Mouse (Mus musculus) embryo, embryonic 11.5 days (tissue): ENCODE data around the gene Krt34.

ENCODE experiments used
- DNase-seq: peaks from one replicate; pipeline ENCODE4 v3.0.0-alpha.2; 2012; ENCODE audit warnings: low read depth, low spot score

The Krt34 gene

GRCm38 (mm10) chr11:100041454-100041853 is at the start of gene Krt34:
Krt34 (minus strand) TSS chr11:100041554.
- no peak for DNase-seq

- no peak for DNase-seq
Measured at GRCm38 (mm10) chr11:100088378-100089025, 47.1 kb upstream of the Krt34 start.

GRCm38 (mm10) chr11:100087861-100088260 is 46.5 kb upstream of the Krt34 start, which contains the start of gene Krt32:
Krt32 (minus strand) TSS chr11:100088226.
- DNase-seq, result no peak

DNA sequence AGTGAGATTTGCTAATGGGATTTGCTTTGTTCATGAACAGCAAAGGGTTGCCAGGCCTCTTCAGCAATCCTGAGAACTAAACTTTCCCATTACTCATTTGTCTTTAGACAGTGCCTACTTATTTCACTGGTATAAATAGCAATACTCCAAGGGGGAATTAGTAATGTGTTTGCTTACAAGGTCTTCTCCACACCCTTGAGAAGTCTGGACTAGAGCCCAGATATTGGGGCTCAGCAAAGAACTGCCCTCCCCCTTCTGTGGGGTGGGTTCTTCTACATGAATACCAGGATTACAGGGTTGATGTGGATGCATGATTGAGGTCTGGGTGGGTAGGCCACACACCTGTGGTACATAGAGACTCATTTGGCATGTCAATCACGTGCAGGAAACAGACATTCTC is 32.5 kb upstream of the Krt34 start:
- no peak for DNase-seq

GRCm38 (mm10) chr11:100067293-100068036 is 26.1 kb upstream of the Krt34 start:
- no peak for DNase-seq

- DNase-seq, result no peak
Measured at GRCm38 (mm10) chr11:100066236-100067010, 25.1 kb upstream of the Krt34 start.

DNA sequence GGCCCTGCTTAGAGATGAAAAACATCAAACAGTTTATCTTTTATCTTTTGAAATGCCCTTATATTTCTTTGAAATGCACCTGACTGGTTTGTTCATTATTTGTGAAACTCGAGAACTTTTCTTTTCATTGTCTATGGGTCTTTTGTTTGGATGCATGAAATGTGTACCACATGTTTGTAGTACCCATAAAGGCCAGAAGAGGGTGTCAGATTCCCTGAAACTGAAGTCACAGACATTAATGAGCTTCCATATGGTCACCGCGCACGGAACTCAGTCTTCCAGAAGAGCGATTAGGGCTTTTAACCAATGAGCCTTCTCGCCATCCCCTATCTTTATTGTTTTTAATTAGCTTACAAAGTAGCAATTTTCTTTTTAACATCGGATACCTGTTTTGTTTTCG is 17.5 kb upstream of the Krt34 start:
- DNase-seq, result no peak

- no peak for DNase-seq
Measured at GRCm38 (mm10) chr11:100055686-100056655, 14.6 kb upstream of the Krt34 start.

DNA sequence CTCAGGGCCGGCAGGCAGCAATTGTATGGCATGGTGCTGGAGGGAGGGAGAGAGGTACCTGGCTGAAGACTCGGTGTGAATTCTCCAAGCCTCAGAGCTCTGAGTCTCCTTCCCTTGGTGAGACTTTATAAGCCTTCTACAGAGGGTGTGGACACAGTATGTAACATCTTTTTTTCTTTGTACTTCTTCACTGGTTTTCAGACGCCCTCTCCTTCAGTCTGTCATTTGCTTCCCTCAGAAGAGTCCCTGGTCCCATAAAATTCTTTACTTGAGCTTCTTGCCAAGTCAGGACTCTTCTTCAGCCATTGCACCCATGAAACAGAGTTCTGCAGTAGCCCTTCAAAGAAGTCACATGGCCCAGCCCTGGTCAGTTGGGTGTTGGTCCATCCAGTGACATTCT is 9.1 kb upstream of the Krt34 start, which contains the start of gene Krt31:
Krt31 (minus strand) TSS at position 101 of the 400 bp plus-strand sequence.
- DNase-seq, result no peak

DNA sequence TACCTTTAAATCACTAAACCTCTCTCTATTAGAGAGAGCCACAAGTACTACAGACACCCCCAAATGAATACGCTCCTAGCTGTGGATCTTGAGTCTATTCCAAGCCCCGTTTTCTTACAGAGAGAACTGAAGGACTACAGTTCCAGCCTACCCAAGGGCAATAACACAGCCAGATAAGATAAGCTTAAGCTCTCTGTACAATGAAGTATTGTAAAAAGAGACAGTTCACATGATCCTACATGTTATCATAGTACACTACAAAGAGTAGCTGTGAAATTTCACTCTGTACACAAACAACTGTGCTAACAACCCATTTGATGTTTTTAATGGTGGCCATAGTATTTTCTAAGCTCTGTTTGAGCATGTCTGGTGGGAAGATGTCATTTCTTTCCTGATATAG is 5.8 kb upstream of the Krt34 start:
- no peak for DNase-seq

DNA sequence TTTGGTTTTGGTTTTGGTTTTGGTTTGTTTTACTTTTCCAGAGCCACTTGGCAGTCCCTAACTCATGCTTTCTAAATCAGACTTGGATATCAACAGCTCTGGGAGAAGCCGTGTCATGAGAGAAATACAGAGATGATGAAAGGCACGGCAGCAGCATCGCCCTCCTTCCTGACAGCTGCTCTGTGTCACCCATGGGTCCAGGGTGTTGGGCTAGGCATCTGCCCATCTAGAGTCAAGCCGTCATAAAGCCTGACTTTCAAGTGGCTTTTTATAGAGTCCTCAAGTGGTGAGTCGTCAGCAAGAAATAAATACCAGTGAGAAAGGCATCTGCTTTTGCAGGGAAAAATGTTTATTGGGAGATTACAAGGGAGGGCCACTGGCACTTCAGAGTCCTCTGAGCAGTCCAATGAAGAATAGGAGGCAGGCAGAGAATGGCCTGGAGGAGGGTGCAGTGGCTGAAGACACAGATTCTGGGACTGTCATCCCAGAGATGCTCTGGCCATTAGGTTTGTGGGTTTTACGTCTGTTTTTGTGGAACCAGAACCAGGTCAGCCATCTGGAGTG is 5.0 kb upstream of the Krt34 start:
- no peak for DNase-seq

- no peak for DNase-seq
Measured at GRCm38 (mm10) chr11:100029768-100030167, 11.6 kb downstream of the Krt34 start, which contains the start of gene Krt33b. Krt33b (minus strand) TSS chr11:100029868.

- DNase-seq, result no peak
Measured at GRCm38 (mm10) chr11:100021438-100021837, 19.9 kb downstream of the Krt34 start.

DNA sequence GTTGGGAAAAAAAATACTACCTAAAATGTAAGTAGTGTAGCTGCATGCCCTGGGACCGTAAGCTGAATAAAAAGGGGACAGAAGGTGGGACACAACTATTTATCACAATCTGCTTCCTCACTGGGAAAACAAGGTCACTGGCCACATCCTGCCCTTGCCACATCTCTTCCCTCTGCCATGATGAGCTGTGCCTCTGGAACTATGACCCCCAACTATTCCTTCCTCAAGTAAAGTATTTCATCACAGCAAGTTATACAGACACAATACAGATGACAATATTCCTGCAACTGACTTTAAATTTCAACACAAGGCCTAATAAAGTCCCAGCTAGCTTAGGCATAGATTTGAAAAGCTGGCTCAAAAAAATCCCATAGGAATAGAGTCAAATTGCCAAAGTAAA is 21.9 kb downstream of the Krt34 start:
- DNase-seq, result no peak

GRCm38 (mm10) chr11:100016112-100016511 is 25.2 kb downstream of the Krt34 start, which contains the start of gene Krt33a:
Krt33a (minus strand) TSS chr11:100016212.
- DNase-seq, result no peak

DNA sequence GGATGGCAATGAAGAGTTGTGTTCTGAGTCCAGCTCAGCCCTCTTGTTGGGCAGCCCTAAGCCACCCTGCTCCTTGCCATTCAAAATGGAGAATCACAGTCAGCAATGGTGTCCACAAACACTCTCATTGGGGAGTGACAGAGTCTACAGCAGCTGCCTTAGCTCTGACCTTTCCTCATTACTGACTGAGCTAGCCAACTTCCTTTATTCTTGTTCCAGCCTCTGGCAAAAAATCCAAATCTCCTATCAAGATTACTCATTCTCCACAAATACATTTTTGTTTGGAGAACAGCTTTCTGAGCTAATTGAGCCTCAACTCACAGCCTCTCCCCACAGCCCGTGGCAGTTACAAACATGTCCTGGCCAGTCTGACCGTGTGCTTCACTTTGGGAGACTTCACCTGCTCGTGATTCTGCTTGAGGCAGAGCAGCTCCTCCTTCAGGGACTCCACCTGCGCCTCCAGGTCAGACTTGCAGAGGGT is 27.6 kb downstream of the Krt34 start:
- no peak for DNase-seq

DNA sequence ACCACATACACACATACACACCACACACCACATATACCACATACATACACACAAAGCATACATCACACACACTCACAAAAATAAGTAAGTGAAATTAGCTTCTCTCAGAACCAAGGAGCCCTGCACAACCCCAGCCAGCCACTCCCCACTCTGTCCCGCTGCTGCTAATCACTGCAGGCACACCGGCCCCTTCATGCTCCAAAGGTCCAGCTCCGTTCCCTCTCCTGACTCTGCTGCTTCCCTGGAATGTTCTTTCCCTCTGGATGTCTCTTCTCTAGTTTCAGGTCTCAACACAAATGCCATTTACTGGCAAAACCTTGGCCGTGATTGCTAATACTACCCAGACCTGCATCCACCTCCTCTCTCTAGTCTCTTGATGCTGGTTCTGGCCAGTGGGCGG is 30.7 kb downstream of the Krt34 start:
- no peak for DNase-seq

GRCm38 (mm10) chr11:100008336-100008735 is 33.0 kb downstream of the Krt34 start:
- DNase-seq, result no peak

DNA sequence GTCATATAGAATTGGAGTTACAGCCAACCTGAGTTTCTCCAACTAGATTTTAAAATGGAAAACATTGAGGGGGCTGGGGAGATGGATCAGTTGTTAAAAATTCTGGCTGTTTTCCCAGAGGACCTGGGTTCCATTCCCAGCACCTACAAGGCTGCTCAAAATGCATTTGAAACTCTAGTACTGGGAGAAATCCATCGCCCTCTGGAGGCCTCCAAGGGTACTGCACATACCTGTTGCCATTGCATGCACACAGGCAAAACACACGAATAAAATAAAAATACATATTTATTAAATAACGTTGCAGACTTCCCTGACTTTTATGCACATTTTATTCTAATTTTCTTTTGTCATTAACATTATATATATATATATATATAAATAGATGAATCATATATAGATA is 34.7 kb downstream of the Krt34 start:
- DNase-seq, result no peak

DNA sequence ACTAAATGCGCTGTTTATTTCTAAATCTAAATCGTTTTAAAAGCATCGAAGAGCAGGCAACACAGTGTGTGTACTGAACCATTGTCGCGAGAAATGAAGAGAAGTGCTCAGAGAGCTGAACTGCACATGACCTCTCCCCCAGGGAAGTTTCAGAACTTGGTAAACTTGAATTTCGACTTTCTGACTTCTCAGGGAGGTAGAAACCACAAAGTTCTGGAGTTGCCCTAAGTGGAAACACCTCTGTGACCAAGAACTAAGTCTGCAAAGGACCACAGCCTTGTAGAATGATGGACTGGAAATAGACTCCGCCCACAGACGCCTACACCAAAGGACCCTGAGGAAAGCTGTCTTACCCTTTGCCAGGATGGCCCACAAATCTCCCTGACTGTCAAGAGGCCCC is 35.4 kb downstream of the Krt34 start:
- no peak for DNase-seq

- peak; percentile 43 for DNase-seq
Measured at GRCm38 (mm10) chr11:100004846-100005245, 36.5 kb downstream of the Krt34 start.
